Mouse (Mus musculus) myocyte (in vitro differentiated cells): ENCODE results near the gene Tm9sf1. TPM values are rescaled to one million over a fixed set of nuclear protein-coding genes. Genes with fewer than 3 reads are reported as not detected.

Experiments
- H3K27me3 ChIP-seq: one replicate; pipeline ENCODE4 v1.6.1; 2011; ENCODE audit not compliant: control insufficient read depth, insufficient read depth, insufficient read length
- H3K36me3 ChIP-seq: one replicate; pipeline ENCODE4 v1.6.1; 2011; ENCODE audit not compliant: control insufficient read depth, insufficient read depth
- H3K4me2 ChIP-seq: one replicate; pipeline ENCODE4 v1.6.1; 2011; ENCODE audit warnings: low read depth, control low read depth
- H3K4me3 ChIP-seq: one replicate; pipeline ENCODE4 v1.5.1; 2011; ENCODE audit warnings: mild to moderate bottlenecking, control low read depth, moderate library complexity
- H3K79me2 ChIP-seq: one replicate; pipeline ENCODE4 v1.6.1; 2011; ENCODE audit not compliant: control insufficient read depth, insufficient read depth
- H3ac ChIP-seq: one replicate; pipeline ENCODE4 v1.6.1; 2011; ENCODE audit not compliant: control insufficient read depth, insufficient read length
- CEBPB ChIP-seq: IDR thresholded peaks from 2 replicates; pipeline ENCODE4 v1.6.1; 2011; ENCODE audit warnings: mild to moderate bottlenecking, moderate library complexity; ENCODE audit not compliant: poor library complexity, insufficient read depth, severe bottlenecking
- E2F4 ChIP-seq: IDR thresholded peaks from one replicate; pipeline ENCODE4 v1.6.1; 2011; ENCODE audit warnings: mild to moderate bottlenecking, control low read depth, moderate library complexity; ENCODE audit not compliant: insufficient read depth
- MAX ChIP-seq: IDR thresholded peaks from one replicate; pipeline ENCODE4 v1.6.1; 2011; ENCODE audit warnings: low read depth, mild to moderate bottlenecking, control low read depth
- MYOD1 ChIP-seq, 3 experiments: IDR thresholded peaks; one replicate each; pipeline ENCODE4 v1.6.1; 2011; ENCODE audit warnings: control low read depth in 2 of 3, low read depth in 2 of 3, mild to moderate bottlenecking in 2 of 3, moderate library complexity in 1 of 3; ENCODE audit not compliant: insufficient read length in 2 of 3, control insufficient read depth in 1 of 3
- MYOG ChIP-seq, 3 experiments: IDR thresholded peaks; one replicate each; pipeline ENCODE4 v1.6.1; 2011; ENCODE audit warnings: control low read depth in 2 of 3, low read depth in 2 of 3, mild to moderate bottlenecking in 2 of 3; ENCODE audit not compliant: insufficient read length in 2 of 3, control insufficient read depth in 1 of 3, insufficient read depth in 1 of 3
- POLR2A ChIP-seq: IDR thresholded peaks from one replicate; pipeline ENCODE4 v1.6.1; 2011; ENCODE audit warnings: low read depth, mild to moderate bottlenecking, control low read depth, moderate library complexity; ENCODE audit not compliant: insufficient read length
- POLR2AphosphoS2 ChIP-seq: IDR thresholded peaks from one replicate; pipeline ENCODE4 v1.6.1; 2011; ENCODE audit warnings: low read depth, control low read depth; ENCODE audit not compliant: insufficient read length
- REST ChIP-seq: IDR thresholded peaks from one replicate; pipeline ENCODE4 v1.6.1; 2011; ENCODE audit warnings: mild to moderate bottlenecking, control low read depth, moderate library complexity; ENCODE audit not compliant: insufficient read depth, insufficient read length
- SRF ChIP-seq: IDR thresholded peaks from one replicate; pipeline ENCODE4 v1.6.1; 2011; ENCODE audit warnings: low read depth; ENCODE audit not compliant: control insufficient read depth, insufficient read length
- TCF12 ChIP-seq: IDR thresholded peaks from one replicate; pipeline ENCODE4 v1.6.1; 2011; ENCODE audit warnings: mild to moderate bottlenecking, control low read depth; ENCODE audit not compliant: poor library complexity, insufficient read depth, severe bottlenecking
- TCF3 ChIP-seq: IDR thresholded peaks from one replicate; pipeline ENCODE4 v1.6.1; 2011; ENCODE audit warnings: low read depth, control low read depth; ENCODE audit not compliant: insufficient read length
- USF1 ChIP-seq: IDR thresholded peaks from one replicate; pipeline ENCODE4 v1.6.1; 2011; ENCODE audit warnings: low read depth, mild to moderate bottlenecking, control low read depth, moderate library complexity
- polyA plus RNA-seq: library from polyadenylated mRNA; unstranded; fragments of >200 nt; fragmentation: generic; extraction: Trizol; gene quantifications from one replicate; pipeline ENCODE4 v1.2.1, GENCODE M21; 2012; ENCODE audit warnings: missing spikeins

Gene Tm9sf1
- polyA plus RNA-seq, 1 experiment: 57.9 TPM

GRCm38 (mm10) chr14:55635523-55636007 lies 8.0 kb downstream of the Tm9sf1 start, which contains the start of gene Ipo4:
Ipo4 (minus strand) TSS chr14:55635957.
- peak within 1 kb of the TSS; percentile 90 for H3K4me2 ChIP-seq
- peak within 1 kb of the TSS; percentile 77 for H3K4me3 ChIP-seq
- TF ChIP-seq POLR2A (peak; percentile 78), USF1 (peak; percentile 62), MYOD1 (IDR thresholded peaks at IDR 0.05; ENCODE audit: control insufficient read depth in 1 of 3, insufficient read length in 2 of 3, low read depth in 2 of 3) (peak in 2 of 3 experiments; percentile 35 to 80), MYOG (IDR thresholded peaks at IDR 0.05; ENCODE audit: control insufficient read depth in 1 of 3, insufficient read depth in 1 of 3, insufficient read length in 2 of 3, low read depth in 2 of 3) (peak; percentile 12 to 82 (median 75)), TCF3 (no peak), REST (no peak), POLR2AphosphoS2 (peak; percentile 96), MAX (peak; percentile 40)
- H3ac ChIP-seq: peak within 1 kb of the TSS; percentile 30
- peaks cover 9% of the 10 kb centered on the region for H3K79me2 ChIP-seq
- no peaks in the 10 kb centered on the region for H3K27me3 ChIP-seq
- H3K36me3 ChIP-seq: peaks cover 16% of the 10 kb centered on the region

GRCm38 (mm10) chr14:55634874-55635522 lies 8.6 kb downstream of the Tm9sf1 start:
- H3K27me3 ChIP-seq: no peaks in the 10 kb centered on the region
- peak overlapping the region; percentile 30 for H3ac ChIP-seq
- peaks cover 3% of the 10 kb centered on the region for H3K79me2 ChIP-seq
- TF ChIP-seq MYOG (IDR thresholded peaks at IDR 0.05; ENCODE audit: control insufficient read depth in 1 of 3, insufficient read depth in 1 of 3, insufficient read length in 2 of 3, low read depth in 2 of 3): no peak
- no peak for TF ChIP-seq POLR2AphosphoS2
- TF ChIP-seq MYOD1 (IDR thresholded peaks at IDR 0.05; ENCODE audit: control insufficient read depth in 1 of 3, insufficient read length in 2 of 3, low read depth in 2 of 3): peak; percentile 64 to 87 (median 86)
- peak overlapping the region; percentile 90 for H3K4me2 ChIP-seq
- peak overlapping the region; percentile 77 for H3K4me3 ChIP-seq
- H3K36me3 ChIP-seq: peaks cover 18% of the 10 kb centered on the region

- no peaks in the 10 kb centered on the region for H3K79me2 ChIP-seq
- H3K27me3 ChIP-seq: no peaks in the 10 kb centered on the region
- H3K4me2 ChIP-seq: no peak overlapping the region
- H3K36me3 ChIP-seq: peaks cover 24% of the 10 kb centered on the region
- TF ChIP-seq POLR2AphosphoS2 (no peak), TCF12 (no peak), TCF3 (no peak), MYOD1 (IDR thresholded peaks at IDR 0.05; ENCODE audit: control insufficient read depth in 1 of 3, insufficient read length in 2 of 3, low read depth in 2 of 3) (no peak), SRF (no peak), CEBPB (no peak), USF1 (no peak), POLR2A (no peak), REST (no peak)
- H3ac ChIP-seq: no peak overlapping the region
- no peak overlapping the region for H3K4me3 ChIP-seq
These were observed 14.3 kb downstream of the Tm9sf1 start for GRCm38 (mm10) chr14:55629312-55629711.

- Histone ChIP-seq H3K79me2 (no peaks in the 10 kb centered on the region), H3K36me3 (peaks cover 16% of the 10 kb centered on the region), H3ac (no peak overlapping the region), H3K4me2 (no peak overlapping the region), H3K27me3 (no peaks in the 10 kb centered on the region), H3K4me3 (no peak overlapping the region)
- TF ChIP-seq E2F4 (no peak), CEBPB (no peak), MYOG (IDR thresholded peaks at IDR 0.05; ENCODE audit: control insufficient read depth in 1 of 3, insufficient read depth in 1 of 3, insufficient read length in 2 of 3, low read depth in 2 of 3) (no peak), TCF12 (no peak), POLR2A (no peak), TCF3 (no peak), USF1 (no peak), SRF (no peak), REST (no peak), MYOD1 (IDR thresholded peaks at IDR 0.05; ENCODE audit: control insufficient read depth in 1 of 3, insufficient read length in 2 of 3, low read depth in 2 of 3) (no peak), POLR2AphosphoS2 (no peak), MAX (no peak)
These were observed 15.4 kb downstream of the Tm9sf1 start for GRCm38 (mm10) chr14:55628077-55628827.
